Mouse (Mus musculus): ENCODE results near the gene Ube2j1. TPM values are rescaled to one million over a fixed set of nuclear protein-coding genes. Genes with fewer than 3 reads are reported as not detected.

Gene Ube2j1
- total and polyA plus RNA-seq, 3 experiments = 64.3 to 122 (median 93.0) TPM

GRCm38 (mm10) chr4:33068894-33069293, 37.7 kb downstream of the Ube2j1 start:
- H3K9ac ChIP-seq (ENCODE audit: insufficient read depth, low read depth) = no peak overlapping the region
- in situ Hi-C loops (cut with MboI; ENCODE audit: low pct_ligation_motif_present, low pct_unique_long_range_greater_than_20kb, low sequenced_read_pairs) (no loop called here), dilution Hi-C loops (cut with MboI; ENCODE audit: extremely low pct_ligation_motif_present, extremely low pct_unique_long_range_greater_than_20kb, low sequenced_read_pairs) (no loop called here)
- no peak for TF ChIP-seq PAX5 (IDR thresholded peaks at IDR 0.05; ENCODE audit: low read length)
- TF ChIP-seq POLR2A (IDR thresholded peaks at IDR 0.05; ENCODE audit: low read depth, low read length) = no peak
- TF ChIP-seq EP300 (IDR thresholded peaks at IDR 0.05; ENCODE audit: low read length) = no peak
- TF ChIP-seq TBP (conservative IDR thresholded peaks at IDR 0.05; ENCODE audit: low read depth, low read length) = no peak
- TF ChIP-seq ZMIZ1 (IDR thresholded peaks at IDR 0.05; ENCODE audit: low read depth, low read length) = no peak
- no peak for TF ChIP-seq TCF12 (IDR thresholded peaks at IDR 0.05; ENCODE audit: low read depth, low read length)
- no peak for TF ChIP-seq JUN (IDR thresholded peaks at IDR 0.05; ENCODE audit: insufficient read depth, low read depth, low read length)
- TF ChIP-seq CHD1 (IDR thresholded peaks at IDR 0.05; ENCODE audit: low read depth, low read length) = no peak
- TF ChIP-seq CTCF (conservative IDR thresholded peaks at IDR 0.05 in 1 of 2, IDR thresholded peaks at IDR 0.05 in 1 of 2; ENCODE audit: low read depth in 2 of 2, low read length in 2 of 2) = no peak
- TF ChIP-seq SMC3 (IDR thresholded peaks at IDR 0.05; ENCODE audit: low read depth, low read length) = no peak
- no peak for TF ChIP-seq RAD21 (IDR thresholded peaks at IDR 0.05; ENCODE audit: low read depth, low read length)
- no peaks in the 10 kb centered on the region for H3K9me3 ChIP-seq (replicated peaks; ENCODE audit: low read length)
- H3K4me3 ChIP-seq (replicated peaks in 1 of 3; ENCODE audit: low read depth in 2 of 3, low read length in 2 of 3, poor library complexity in 1 of 3) = no peak overlapping the region
- H3K36me3 ChIP-seq (replicated peaks in 1 of 2; ENCODE audit: control insufficient read depth in 1 of 2, insufficient read depth in 1 of 2, low read length in 1 of 2) = no peaks in the 10 kb centered on the region
- H3K27me3 ChIP-seq (replicated peaks) = no peaks in the 10 kb centered on the region
- peaks cover 8 to 16% of the 10 kb centered on the region in 2 experiments for H3K4me1 ChIP-seq (ENCODE audit: control insufficient read depth in 1 of 2, insufficient read depth in 2 of 2)
- no peak overlapping the region for H3K27ac ChIP-seq (ENCODE audit: insufficient read depth, low read depth)
- no peaks in the 10 kb centered on the region for H3K79me2 ChIP-seq (replicated peaks; ENCODE audit: control insufficient read depth, extremely low read depth, insufficient read depth, poor library complexity, severe bottlenecking)
- H3K4me2 ChIP-seq (ENCODE audit: insufficient read depth, low read depth, poor library complexity, severe bottlenecking) = no peak overlapping the region
- DNase-seq (ENCODE audit: extremely low read depth) = no peak

- in situ Hi-C loops (cut with MboI; ENCODE audit: low pct_ligation_motif_present, low pct_unique_long_range_greater_than_20kb, low sequenced_read_pairs) = no loop called here
- H3K27ac ChIP-seq (ENCODE audit: insufficient read depth, low read depth) = no peak overlapping the region
- H3K4me1 ChIP-seq (ENCODE audit: control insufficient read depth in 1 of 2, insufficient read depth in 2 of 2) = peaks cover 11 to 26% of the 10 kb centered on the region in 2 experiments
- dilution Hi-C loops (cut with MboI; ENCODE audit: extremely low pct_ligation_motif_present, extremely low pct_unique_long_range_greater_than_20kb, low sequenced_read_pairs) = no loop called here
- H3K27me3 ChIP-seq (replicated peaks) = no peaks in the 10 kb centered on the region
- no peaks in the 10 kb centered on the region for H3K9me3 ChIP-seq (replicated peaks; ENCODE audit: low read length)
- H3K9ac ChIP-seq (ENCODE audit: insufficient read depth, low read depth) = no peak overlapping the region
- H3K79me2 ChIP-seq (replicated peaks; ENCODE audit: control insufficient read depth, extremely low read depth, insufficient read depth, poor library complexity, severe bottlenecking) = no peaks in the 10 kb centered on the region
- no peak for DNase-seq (ENCODE audit: extremely low read depth)
- no peak overlapping the region for H3K4me2 ChIP-seq (ENCODE audit: insufficient read depth, low read depth, poor library complexity, severe bottlenecking)
- H3K4me3 ChIP-seq (replicated peaks in 1 of 3; ENCODE audit: low read depth in 2 of 3, low read length in 2 of 3, poor library complexity in 1 of 3) = no peak overlapping the region
- TF ChIP-seq UBTF (IDR thresholded peaks at IDR 0.05; ENCODE audit: low read depth, low read length) (no peak), CHD1 (IDR thresholded peaks at IDR 0.05; ENCODE audit: low read depth, low read length) (no peak), SIN3A (IDR thresholded peaks at IDR 0.05; ENCODE audit: low read length) (no peak), RCOR1 (conservative IDR thresholded peaks at IDR 0.05; ENCODE audit: low read depth, low read length) (no peak), MEF2A (IDR thresholded peaks at IDR 0.05; ENCODE audit: borderline replicate concordance, low read depth, low read length) (no peak), ELF1 (IDR thresholded peaks at IDR 0.05; ENCODE audit: low read depth, low read length) (no peak), RAD21 (IDR thresholded peaks at IDR 0.05; ENCODE audit: low read depth, low read length) (no peak)
- H3K36me3 ChIP-seq (replicated peaks in 1 of 2; ENCODE audit: control insufficient read depth in 1 of 2, insufficient read depth in 1 of 2, low read length in 1 of 2) = no peaks in the 10 kb centered on the region
Observed at GRCm38 (mm10) chr4:33070326-33070725, 39.1 kb downstream of the Ube2j1 start.

Data from CH12.LX (cell line).